8 mouse cellular contexts compared by ENCODE assay signal in the genomic region with DNA sequence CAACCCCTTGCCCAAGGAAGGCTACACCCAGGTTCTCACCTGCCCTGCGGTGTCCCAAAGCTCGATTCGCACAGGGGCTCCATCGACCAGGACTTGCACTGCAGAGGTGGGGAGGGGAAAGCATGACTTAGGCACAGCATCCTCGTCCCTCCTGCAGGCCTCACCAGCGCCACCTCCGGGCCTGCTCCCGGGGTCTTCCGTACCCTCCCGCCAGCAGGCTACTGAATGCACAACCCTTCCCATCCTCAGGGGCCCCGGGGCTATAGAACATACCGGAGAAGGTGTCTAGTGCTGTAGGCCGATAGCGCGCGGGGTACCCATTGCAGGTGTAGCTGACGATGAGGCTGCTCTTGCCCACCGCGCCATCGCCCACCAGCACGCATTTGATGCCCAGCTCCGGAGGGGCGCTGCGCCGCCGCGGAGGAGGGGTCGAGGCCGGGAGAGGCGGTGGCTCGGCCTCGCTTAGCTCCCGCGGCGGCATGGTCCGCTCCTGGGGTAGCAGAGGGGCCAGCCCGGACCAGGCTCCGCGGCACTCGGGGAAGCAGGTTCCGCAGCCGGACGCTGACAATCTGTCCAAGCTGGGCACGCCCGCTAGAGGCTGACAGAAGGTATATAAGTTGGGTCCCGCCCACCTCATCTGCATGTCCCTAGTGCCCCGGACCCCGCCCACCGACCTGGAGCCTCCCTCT. TPM values are rescaled to one million over a fixed set of nuclear protein-coding genes. Genes with fewer than 3 reads are reported as not detected.
DNase-seq lines count a peak whose midpoint lies in the region; ATAC-seq and TF ChIP-seq lines count a peak whose summit lies in the region.

Gene Rhov, minus strand, starts transcription at position 630 of the 689 bp plus-strand sequence.

- WGBS in lung, adult 2 months: 2% methylated on average over 46 of the region's 49 CpGs
- under 1% methylated on average over 46 of the region's 49 CpGs for WGBS in neural tube, embryonic 14.5 days

- no peaks in the 10 kb centered on the region for H3K27me3 ChIP-seq in neural tube, embryonic 14.5 days (ENCODE audit: control insufficient read depth, insufficient read depth, low read length)

- H3K4me1 ChIP-seq in lung, adult 2 months (ENCODE audit: control insufficient read depth, insufficient read depth, low read length): no peaks in the 10 kb centered on the region
- 0 out of 2 replicates have a peak, but pooled peaks cover 2% of the 10 kb centered on the region for H3K4me1 ChIP-seq in neural tube, embryonic 14.5 days (ENCODE audit: control insufficient read depth, insufficient read depth, low read length)

- TF ChIP-seq POLR2A in lung, adult 2 months (IDR thresholded peaks at IDR 0.05; ENCODE audit: borderline replicate concordance, extremely low read depth, low read depth, low read length): no peak; the same call in 1 of the 2 replicates

- H3K27ac ChIP-seq in neural tube, embryonic 14.5 days (ENCODE audit: low read depth, low read length): peak within 1 kb of the TSS; percentile 60

- H3K4me2 ChIP-seq in neural tube, embryonic 14.5 days (ENCODE audit: low read depth, low read length): peak within 1 kb of the TSS; percentile 72

- H3K9me3 ChIP-seq in neural tube, embryonic 14.5 days (ENCODE audit: control insufficient read depth, low read length): no peaks in the 10 kb centered on the region

- H3K4me3 ChIP-seq in lung, adult 2 months (replicated peaks; ENCODE audit: extremely low read depth, low read depth, low read length): peak within 1 kb of the TSS; percentile 17
- peak within 1 kb of the TSS; percentile 75 for H3K4me3 ChIP-seq in neural tube, embryonic 14.5 days (ENCODE audit: low read depth, low read length)

- TF ChIP-seq CTCF in lung, adult 2 months (IDR thresholded peaks at IDR 0.05; ENCODE audit: insufficient read depth, low read length): no peak

- peak; percentile 69 for DNase-seq in CD4-positive helper T cell, adult 2 months (ENCODE audit: low read depth, low spot score)
- DNase-seq in adrenal gland, postnatal 10 days: peak; percentile 69
- peak; percentile 61 for DNase-seq in embryo, embryonic 9.5 days (ENCODE audit: extremely low spot score)
- peak; percentile 34 to 40 for DNase-seq in heart, postnatal 10 days
- peak; percentile 34 to 40 for DNase-seq in layer of hippocampus, adult 18-20 months (ENCODE audit: low spot score in 2 of 2)
- DNase-seq in lung, adult 2 months: peak; percentile 55
- peak; percentile 81 for DNase-seq in thymus, postnatal 14 days

- intact Hi-C loops in heart, postnatal 10 days (cut with DNase I): no loop called here

- peak within 1 kb of the TSS; percentile 75 for H3K9ac ChIP-seq in neural tube, embryonic 14.5 days (replicated peaks; ENCODE audit: low read depth, low read length)

- peak; percentile 90 for ATAC-seq in neural tube, embryonic 14.5 days (ENCODE audit: low read depth)

- H3K36me3 ChIP-seq in neural tube, embryonic 14.5 days (ENCODE audit: control insufficient read depth, insufficient read depth, low read length): no peaks in the 10 kb centered on the region

RNA-seq across cellular contexts. Expression of gene Rhov, which starts in this region (rescaled TPM):
- total RNA-seq in adrenal gland, postnatal 10 days (2021): under 1 TPM; 0.27 to 0.36 TPM
- not detected for total RNA-seq in heart, postnatal 10 days (2021)
- total RNA-seq in layer of hippocampus, adult 18-20 months (2021): 1 to 10 TPM; 7.5 to 7.9 TPM
- polyA plus RNA-seq in lung, adult 2 months (2012; rRNA removed): 1.6 and 3.0 TPM in 2 replicates
- 24.6 and 31.9 TPM in 2 replicates for polyA plus RNA-seq in neural tube, embryonic 14.5 days (2014; fragmentation: Nextera tagmentation; extraction: Ambion mirVana)

Comparison
In these comparisons a context has a peak if more than half of its experiments do, and no peak if none do; other contexts are left out.
1. Peak in every context shown above with its lines: DNase-seq, ATAC-seq, H3K4me3 ChIP-seq and H3K27ac ChIP-seq.
2. RNA of gene Rhov (total RNA-seq): 7.5 to 7.9 TPM in layer of hippocampus, adult 18-20 months; 0.27 to 0.36 TPM in adrenal gland, postnatal 10 days and not detected in heart, postnatal 10 days; every median in the first group is over 4 times any median in the second.
3. Peak in DNase-seq in adrenal gland, postnatal 10 days; RNA of the gene not detected or under 1 TPM.
4. Peak in DNase-seq in heart, postnatal 10 days; RNA of the gene not detected or under 1 TPM.